Mouse (Mus musculus) splenic B cell, adult 2 months (primary cell): ENCODE data around the gene Tmem174.

Experiments
- DNase-seq: peaks from one replicate; pipeline ENCODE4 v3.0.0-alpha.2; 2011; ENCODE audit warnings: low read depth, low spot score
- H3K27me3 ChIP-seq: 2 replicates; pipeline ENCODE4 v1.6.1; 2012; ENCODE audit warnings: mild to moderate bottlenecking, low read length, moderate library complexity, mixed read lengths; ENCODE audit not compliant: control insufficient read depth, poor library complexity, insufficient read depth, severe bottlenecking
- H3K36me3 ChIP-seq: 2 replicates; pipeline ENCODE4 v1.6.1; 2012; ENCODE audit warnings: mild to moderate bottlenecking, low read length, moderate library complexity, mixed read lengths; ENCODE audit not compliant: control insufficient read depth, poor library complexity, insufficient read depth, severe bottlenecking

Gene Tmem174

GRCm38 (mm10) chr13:98603799-98604198 lies 33.4 kb downstream of the Tmem174 start:
- Histone ChIP-seq H3K36me3 (no peaks in the 10 kb centered on the region), H3K27me3 (no peaks in the 10 kb centered on the region)

GRCm38 (mm10) chr13:98596746-98597145 lies 40.5 kb downstream of the Tmem174 start:
- Histone ChIP-seq H3K27me3 (no peaks in the 10 kb centered on the region), H3K36me3 (no peaks in the 10 kb centered on the region)
- DNase-seq: no peak

More at GRCm38 (mm10) chr13:98603799-98604198, 33.4 kb downstream of the Tmem174 start:
- DNase-seq: no peak

GRCm38 (mm10) chr13:98594726-98595141 lies 42.5 kb downstream of the Tmem174 start:
- no peak for DNase-seq

GRCm38 (mm10) chr13:98593938-98594539 lies 43.2 kb downstream of the Tmem174 start:
- H3K36me3 ChIP-seq: no peaks in the 10 kb centered on the region
- no peaks in the 10 kb centered on the region for H3K27me3 ChIP-seq
- no peak for DNase-seq

More at GRCm38 (mm10) chr13:98594726-98595141, 42.5 kb downstream of the Tmem174 start:
- no peaks in the 10 kb centered on the region for H3K36me3 ChIP-seq
- no peaks in the 10 kb centered on the region for H3K27me3 ChIP-seq

GRCm38 (mm10) chr13:98591406-98591805 lies 45.8 kb downstream of the Tmem174 start:
- no peak for DNase-seq
- no peaks in the 10 kb centered on the region for H3K36me3 ChIP-seq
- H3K27me3 ChIP-seq: no peaks in the 10 kb centered on the region

GRCm38 (mm10) chr13:98590693-98591389 lies 46.4 kb downstream of the Tmem174 start:
- no peak for DNase-seq
- H3K36me3 ChIP-seq: no peaks in the 10 kb centered on the region
- H3K27me3 ChIP-seq: no peaks in the 10 kb centered on the region

GRCm38 (mm10) chr13:98589572-98589971 lies 47.6 kb downstream of the Tmem174 start:
- no peaks in the 10 kb centered on the region for H3K27me3 ChIP-seq
- DNase-seq: no peak
- H3K36me3 ChIP-seq: no peaks in the 10 kb centered on the region

- Histone ChIP-seq H3K27me3 (no peaks in the 10 kb centered on the region), H3K36me3 (no peaks in the 10 kb centered on the region)
- peak; percentile 56 for DNase-seq
Observed at GRCm38 (mm10) chr13:98588951-98589501, 48.2 kb downstream of the Tmem174 start.

GRCm38 (mm10) chr13:98588480-98588879 lies 48.7 kb downstream of the Tmem174 start:
- no peak for DNase-seq
- Histone ChIP-seq H3K27me3 (no peaks in the 10 kb centered on the region), H3K36me3 (no peaks in the 10 kb centered on the region)

- H3K36me3 ChIP-seq: no peaks in the 10 kb centered on the region
- no peaks in the 10 kb centered on the region for H3K27me3 ChIP-seq
- DNase-seq: no peak
Observed at GRCm38 (mm10) chr13:98587639-98588038, 49.6 kb downstream of the Tmem174 start.

GRCm38 (mm10) chr13:98586817-98587575 lies 50.2 kb downstream of the Tmem174 start:
- Histone ChIP-seq H3K36me3 (no peaks in the 10 kb centered on the region), H3K27me3 (no peaks in the 10 kb centered on the region)
- no peak for DNase-seq
